Mouse (Mus musculus) kidney, embryonic 15.5 days (tissue): Measurements from ENCODE around the gene Dcdc2b. TPM values are rescaled to one million over a fixed set of nuclear protein-coding genes. Genes with fewer than 3 reads are reported as not detected.

Source experiments
- ATAC-seq: fragments of 200-750 bp; cut with Nextera tagmentation; replicated peaks from 2 replicates; pipeline ENCODE4 v1.8.0; 2017; ENCODE audit warnings: moderate TSS enrichment; ENCODE audit not compliant: low FRiP score
- H3K27ac ChIP-seq: fragments of 300-500 bp; sonication (generic); 2 replicates; pipeline ENCODE4 v1.5.1; 2015; ENCODE audit warnings: mild to moderate bottlenecking, inconsistent platforms
- H3K27me3 ChIP-seq: fragments of 300-500 bp; sonication (generic); 2 replicates; pipeline ENCODE4 v1.6.1; 2015; ENCODE audit warnings: inconsistent platforms
- H3K36me3 ChIP-seq: fragments of 300-500 bp; sonication (generic); 2 replicates; pipeline ENCODE4 v1.6.1; 2015; ENCODE audit warnings: inconsistent platforms
- H3K4me1 ChIP-seq: fragments of 300-500 bp; sonication (generic); 2 replicates; pipeline ENCODE4 v1.6.1; 2015; ENCODE audit warnings: inconsistent platforms
- H3K4me2 ChIP-seq: fragments of 300-500 bp; sonication (generic); 2 replicates; pipeline ENCODE4 v1.6.1; 2015; ENCODE audit warnings: moderate library complexity, mild to moderate bottlenecking, inconsistent platforms
- H3K4me3 ChIP-seq: fragments of 300-500 bp; sonication (generic); replicated peaks from 2 replicates; pipeline ENCODE4 v1.5.1; 2015; ENCODE audit warnings: mild to moderate bottlenecking, inconsistent platforms
- H3K9ac ChIP-seq: fragments of 300-500 bp; sonication (generic); 2 replicates; pipeline ENCODE4 v1.6.1; 2015; ENCODE audit warnings: mild to moderate bottlenecking, inconsistent platforms
- H3K9me3 ChIP-seq: fragments of 300-500 bp; sonication (generic); replicated peaks from 2 replicates; pipeline ENCODE4 v1.6.1; 2016; ENCODE audit warnings: inconsistent platforms
- WGBS: fragments of 180-500 bp; shearing (Covaris S2); methylation state at CpG from one replicate; pipeline ENCODE4 v1.1.7; 2015; ENCODE audit warnings: mixed read lengths; 5-methylcytosine and 5-hydroxymethylcytosine counted together
- polyA plus RNA-seq: library from polyadenylated mRNA; unstranded; fragments of >200 nt; fragmentation: Nextera tagmentation; extraction: Ambion mirVana; gene quantifications from 2 replicates; pipeline ENCODE4 v1.2.1, GENCODE M21; 2015

Dcdc2b gene
- polyA plus RNA-seq, 1 experiment from 2014 or later = 2.4 TPM

DNA sequence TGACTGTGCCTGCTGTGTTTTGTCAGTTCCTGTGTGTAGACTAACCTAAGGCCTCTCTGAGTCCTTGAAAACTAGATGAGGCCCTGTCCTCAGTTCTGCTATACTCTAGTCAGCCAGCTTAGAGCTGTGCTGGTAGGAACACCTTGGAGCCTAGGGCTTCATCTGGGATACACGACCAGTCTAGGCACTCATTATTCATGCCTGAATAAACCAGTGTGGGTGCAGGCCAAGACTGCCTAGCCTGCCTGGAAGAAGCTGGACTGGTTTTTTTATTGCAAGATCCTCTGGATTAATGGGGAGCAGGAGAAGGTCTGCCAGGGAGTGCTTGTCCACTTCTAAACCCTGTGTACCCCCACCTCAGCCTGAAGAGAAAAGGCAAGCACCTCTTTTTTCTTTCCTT lies 27.1 kb downstream of the Dcdc2b start:
- Histone ChIP-seq H3K4me3 (no peak overlapping the region), H3K27ac (peak overlapping the region; percentile 75), H3K27me3 (no peaks in the 10 kb centered on the region), H3K9ac (no peak overlapping the region), H3K9me3 (no peaks in the 10 kb centered on the region), H3K4me2 (no peak overlapping the region), H3K36me3 (peaks cover 22% of the 10 kb centered on the region), H3K4me1 (peaks cover 19% of the 10 kb centered on the region)
- WGBS = 39% methylated on average over 1 of the region's 1 CpGs
- ATAC-seq = no peak

- Histone ChIP-seq H3K4me3 (peak overlapping the region; percentile 49; the same call in 1 of the 2 replicates), H3K27ac (no peak overlapping the region; the same call in 1 of the 2 replicates), H3K4me1 (peaks cover 19% of the 10 kb centered on the region), H3K9ac (no peak overlapping the region), H3K9me3 (no peaks in the 10 kb centered on the region), H3K27me3 (no peaks in the 10 kb centered on the region), H3K4me2 (peak overlapping the region; percentile 72), H3K36me3 (peaks cover 10% of the 10 kb centered on the region)
- no peak for ATAC-seq
- WGBS = 72% methylated on average over 9 of the region's 9 CpGs
Observed at GRCm38 (mm10) chr4:129585773-129586172, 28.3 kb downstream of the Dcdc2b start.

DNA sequence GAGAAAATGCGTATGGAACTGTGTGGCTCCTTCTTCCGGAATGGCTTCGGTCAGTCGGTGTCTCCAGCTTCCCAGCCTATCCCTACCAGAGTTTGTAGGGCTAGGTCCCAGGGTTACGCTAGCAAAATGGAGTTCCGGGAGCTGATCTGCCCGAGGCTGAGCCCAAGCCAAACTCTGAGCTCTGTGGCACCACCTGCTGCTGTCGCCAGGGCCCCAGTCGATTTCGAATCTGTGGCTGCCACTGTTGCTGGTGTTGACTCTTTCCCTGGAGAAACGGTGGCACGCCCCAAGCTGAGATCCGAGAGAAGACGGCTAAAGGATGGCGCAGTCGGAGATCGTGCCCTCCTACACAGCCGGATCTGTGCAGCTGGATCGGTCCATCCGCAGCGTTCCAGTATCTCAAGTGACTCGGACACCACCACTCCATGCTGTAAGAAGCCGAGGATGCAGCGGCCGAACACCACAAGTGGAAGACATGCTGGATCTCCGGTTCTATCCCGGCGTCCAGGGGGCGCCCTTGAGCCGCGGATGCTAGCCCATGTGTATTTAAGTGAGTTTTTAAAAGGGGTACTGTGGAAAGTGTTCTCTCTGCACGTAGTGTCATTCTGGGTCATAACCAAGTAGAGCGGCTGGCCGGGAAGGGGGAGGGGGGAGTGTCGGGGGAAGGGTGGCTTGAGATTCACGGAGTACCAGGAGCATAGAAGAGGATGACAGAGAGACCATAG lies 29.0 kb downstream of the Dcdc2b start:
- Histone ChIP-seq H3K36me3 (peaks cover 3% of the 10 kb centered on the region), H3K4me3 (peak overlapping the region; percentile 49), H3K9ac (peak overlapping the region; percentile 50), H3K27ac (peak overlapping the region; percentile 79), H3K4me1 (peaks cover 24% of the 10 kb centered on the region), H3K27me3 (no peaks in the 10 kb centered on the region), H3K9me3 (no peaks in the 10 kb centered on the region), H3K4me2 (peak overlapping the region; percentile 72)
- ATAC-seq = peak; percentile 73
- 1% methylated on average over 36 of the region's 36 CpGs for WGBS

DNA sequence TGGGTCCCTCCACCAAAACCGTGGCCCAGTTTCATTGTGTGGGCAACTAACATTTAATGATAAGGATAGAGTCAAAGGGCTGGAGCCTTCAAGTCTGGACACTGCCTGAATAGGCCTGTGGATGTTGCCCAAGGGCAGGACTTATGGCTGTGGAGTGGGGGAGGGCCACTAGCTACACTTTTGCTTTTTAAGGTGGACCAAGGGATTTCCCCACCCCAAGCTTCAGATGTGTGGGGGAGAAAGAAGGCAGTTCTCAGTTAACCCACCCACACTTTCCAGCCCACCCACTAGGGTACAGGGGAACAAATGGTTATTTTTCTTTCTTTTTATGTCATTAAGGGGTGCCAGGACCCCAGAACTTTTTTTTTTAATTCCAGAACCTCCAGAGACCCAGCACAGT lies 29.7 kb downstream of the Dcdc2b start:
- Histone ChIP-seq H3K4me3 (peak overlapping the region; percentile 49), H3K27ac (peak overlapping the region; percentile 79), H3K4me1 (peaks cover 28% of the 10 kb centered on the region), H3K36me3 (no peaks in the 10 kb centered on the region), H3K9me3 (no peaks in the 10 kb centered on the region), H3K9ac (peak overlapping the region; percentile 50; the same call in 1 of the 2 replicates), H3K4me2 (peak overlapping the region; percentile 72), H3K27me3 (no peaks in the 10 kb centered on the region)
- no peak; the same call in 1 of the 2 replicates for ATAC-seq
- WGBS = 67% methylated on average over 1 of the region's 1 CpGs

DNA sequence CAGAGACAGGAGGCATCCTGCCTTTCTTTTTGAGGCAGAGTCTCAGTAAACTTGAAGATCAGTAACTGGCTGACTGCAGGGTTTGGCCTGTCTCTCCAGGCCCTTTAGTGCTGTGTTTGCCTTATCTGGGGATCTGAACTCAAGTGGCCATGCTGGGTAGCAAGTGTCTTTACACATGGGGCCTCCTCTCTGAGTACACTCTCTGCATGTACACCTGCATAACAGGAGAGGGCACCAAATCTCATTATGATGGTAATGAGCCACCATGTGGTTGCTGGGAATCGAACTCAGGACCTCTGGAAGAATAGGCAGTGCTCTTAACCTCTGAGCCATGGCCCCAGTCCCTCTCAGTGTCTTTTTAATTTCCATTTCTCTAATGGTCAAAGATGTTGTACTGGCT lies 31.8 kb downstream of the Dcdc2b start:
- Histone ChIP-seq H3K36me3 (no peaks in the 10 kb centered on the region), H3K4me1 (peaks cover 30% of the 10 kb centered on the region), H3K4me2 (no peak overlapping the region), H3K27ac (no peak overlapping the region), H3K27me3 (no peaks in the 10 kb centered on the region), H3K9ac (no peak overlapping the region), H3K9me3 (no peaks in the 10 kb centered on the region), H3K4me3 (no peak overlapping the region)
- ATAC-seq = no peak
- 89% methylated on average over 1 of the region's 1 CpGs for WGBS

DNA sequence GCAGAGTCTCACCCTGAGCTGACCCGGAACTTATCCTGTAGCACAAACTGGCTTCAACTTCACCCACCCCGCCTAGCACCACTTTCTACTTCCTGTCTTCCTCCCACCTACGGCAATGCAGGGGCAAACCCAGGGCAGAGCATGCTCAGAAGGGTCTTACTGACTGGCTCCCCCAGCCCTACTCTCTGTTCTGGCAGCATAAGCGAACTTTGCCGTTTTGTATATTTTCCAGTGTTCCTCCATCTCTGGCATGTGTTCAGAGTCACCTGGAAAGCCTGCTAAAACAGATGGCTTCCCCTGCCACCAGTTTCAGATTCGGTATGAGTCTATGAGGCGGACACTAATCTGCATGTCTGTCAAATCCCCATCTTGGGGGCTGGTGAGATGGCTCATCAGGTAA lies 33.7 kb downstream of the Dcdc2b start:
- ATAC-seq = no peak
- Histone ChIP-seq H3K4me3 (no peak overlapping the region), H3K27ac (peak overlapping the region; percentile 65), H3K4me2 (no peak overlapping the region), H3K9ac (no peak overlapping the region), H3K9me3 (no peaks in the 10 kb centered on the region), H3K27me3 (no peaks in the 10 kb centered on the region), H3K4me1 (peaks cover 33% of the 10 kb centered on the region), H3K36me3 (no peaks in the 10 kb centered on the region)
- 62% methylated on average over 7 of the region's 7 CpGs for WGBS

GRCm38 (mm10) chr4:129578466-129578865 lies 35.6 kb downstream of the Dcdc2b start, which contains the start of gene Fam167b:
Gene Fam167b, minus strand, starts transcription at chr4:129578549.
- Histone ChIP-seq H3K4me3 (peak within 1 kb of the TSS; percentile 26), H3K27me3 (no peaks in the 10 kb centered on the region), H3K9me3 (no peaks in the 10 kb centered on the region), H3K27ac (peak within 1 kb of the TSS; percentile 74), H3K4me1 (peaks cover 24% of the 10 kb centered on the region), H3K36me3 (no peaks in the 10 kb centered on the region), H3K9ac (0 out of 2 replicates have a peak within 1 kb of the TSS, but pooled peaks have one; percentile 2), H3K4me2 (peak within 1 kb of the TSS; percentile 47)
- 79% methylated on average over 5 of the region's 5 CpGs for WGBS
- ATAC-seq = no peak

DNA sequence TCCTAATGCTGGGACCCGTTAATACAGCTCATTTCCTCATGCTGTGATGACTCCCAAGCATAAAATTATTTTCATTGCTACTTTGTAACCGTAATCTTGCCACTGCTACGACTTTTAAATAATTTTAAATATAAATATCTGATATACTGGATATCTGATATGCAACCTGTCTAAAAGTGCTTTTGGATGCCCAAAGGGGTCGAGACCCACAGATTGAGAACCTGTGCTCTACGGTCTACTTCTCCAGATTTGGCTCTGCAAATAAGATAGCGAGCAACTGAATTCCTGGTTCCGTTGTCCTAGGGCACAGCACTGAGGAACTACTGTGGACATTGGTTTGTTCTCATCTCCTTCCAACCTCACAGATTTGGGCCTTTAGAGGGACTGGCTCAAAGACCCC lies 36.4 kb downstream of the Dcdc2b start:
- H3K27ac ChIP-seq = peak overlapping the region; percentile 74
- no peaks in the 10 kb centered on the region for H3K27me3 ChIP-seq
- no peaks in the 10 kb centered on the region for H3K9me3 ChIP-seq
- no peaks in the 10 kb centered on the region for H3K36me3 ChIP-seq
- H3K4me2 ChIP-seq = peak overlapping the region; percentile 47
- H3K4me1 ChIP-seq = peaks cover 24% of the 10 kb centered on the region
- H3K4me3 ChIP-seq = peak overlapping the region; percentile 26
- ATAC-seq = no peak
- H3K9ac ChIP-seq = no peak overlapping the region
- 84% methylated on average over 7 of the region's 7 CpGs for WGBS

GRCm38 (mm10) chr4:129576863-129577491 lies 37.1 kb downstream of the Dcdc2b start:
- no peaks in the 10 kb centered on the region for H3K27me3 ChIP-seq
- peak overlapping the region; percentile 47 for H3K4me2 ChIP-seq
- H3K9ac ChIP-seq = peak overlapping the region; percentile 2; the same call in 1 of the 2 replicates
- H3K4me1 ChIP-seq = peaks cover 24% of the 10 kb centered on the region
- no peak for ATAC-seq
- H3K4me3 ChIP-seq = peak overlapping the region; percentile 26
- H3K27ac ChIP-seq = no peak overlapping the region
- H3K9me3 ChIP-seq = no peaks in the 10 kb centered on the region
- H3K36me3 ChIP-seq = no peaks in the 10 kb centered on the region
- WGBS = 31% methylated on average over 21 of the region's 21 CpGs

DNA sequence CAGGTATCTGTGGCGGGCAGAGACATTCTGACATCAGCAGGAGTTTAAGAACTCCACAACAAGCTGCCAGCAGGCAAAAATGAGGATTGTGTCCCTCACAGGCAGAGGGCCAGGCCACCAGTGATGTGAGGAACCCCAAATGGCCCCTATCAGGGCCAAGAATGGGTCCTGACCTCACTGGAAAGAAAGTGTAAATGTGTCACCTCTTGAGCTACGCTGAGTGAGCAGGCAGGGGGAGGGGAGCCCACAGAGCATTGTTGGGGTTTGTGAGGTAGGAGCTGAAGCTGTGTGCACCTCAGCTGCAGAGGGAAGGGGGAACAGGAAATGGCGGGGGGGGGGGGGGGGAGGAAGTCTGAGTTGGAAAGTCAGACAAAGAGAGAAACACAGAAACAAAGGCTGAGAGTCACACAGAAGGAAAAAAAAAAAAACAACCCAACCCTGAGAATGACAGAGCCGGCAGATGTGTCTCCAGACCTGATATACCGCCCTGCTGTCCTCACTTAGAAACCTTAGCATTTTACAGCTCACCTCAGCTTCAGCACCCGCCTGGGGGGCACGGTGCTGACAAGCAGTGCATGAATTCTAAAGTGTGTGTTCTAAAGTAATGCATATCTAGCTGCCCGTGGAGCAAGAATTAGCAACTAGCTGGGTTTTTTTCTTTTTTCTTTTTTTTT lies 38.7 kb downstream of the Dcdc2b start:
- Histone ChIP-seq H3K9ac (no peak overlapping the region), H3K4me3 (no peak overlapping the region), H3K4me2 (peak overlapping the region; percentile 44; the same call in 1 of the 2 replicates), H3K36me3 (no peaks in the 10 kb centered on the region), H3K9me3 (no peaks in the 10 kb centered on the region), H3K27me3 (no peaks in the 10 kb centered on the region), H3K4me1 (peaks cover 21% of the 10 kb centered on the region), H3K27ac (peak overlapping the region; percentile 74)
- ATAC-seq = 0 out of 2 replicates have a peak, but pooled peaks have one; percentile 27
- WGBS = 21% methylated on average over 7 of the region's 8 CpGs

GRCm38 (mm10) chr4:129573430-129573829 lies 40.6 kb downstream of the Dcdc2b start, which contains the start of gene Lck:
Gene Lck, minus strand, starts transcription at chr4:129573641.
- no peak within 1 kb of the TSS for H3K4me3 ChIP-seq
- no peaks in the 10 kb centered on the region for H3K27me3 ChIP-seq
- H3K4me1 ChIP-seq = peaks cover 15% of the 10 kb centered on the region
- H3K4me2 ChIP-seq = no peak within 1 kb of the TSS
- H3K36me3 ChIP-seq = no peaks in the 10 kb centered on the region
- peak within 1 kb of the TSS; percentile 73 for H3K27ac ChIP-seq
- no peaks in the 10 kb centered on the region for H3K9me3 ChIP-seq
- no peak for ATAC-seq
- WGBS = 89% methylated on average over 8 of the region's 8 CpGs
- no peak within 1 kb of the TSS for H3K9ac ChIP-seq

DNA sequence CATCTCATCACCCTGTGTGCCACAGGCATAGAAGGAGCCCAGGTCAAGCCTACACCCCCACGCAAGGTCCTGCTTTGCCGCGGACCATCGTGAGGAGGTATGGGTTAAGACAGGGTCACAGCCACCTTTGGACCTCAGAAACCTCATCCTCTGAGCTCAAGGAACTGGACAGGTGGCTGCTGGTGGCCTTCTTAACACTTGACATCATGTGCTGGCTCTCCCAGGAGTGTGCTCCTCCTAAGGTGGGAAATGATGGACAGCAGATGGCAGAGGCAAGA lies 41.0 kb downstream of the Dcdc2b start:
- Histone ChIP-seq H3K9me3 (no peaks in the 10 kb centered on the region), H3K4me3 (no peak overlapping the region), H3K27me3 (no peaks in the 10 kb centered on the region), H3K9ac (no peak overlapping the region), H3K4me1 (peaks cover 15% of the 10 kb centered on the region), H3K36me3 (no peaks in the 10 kb centered on the region), H3K27ac (peak overlapping the region; percentile 73), H3K4me2 (no peak overlapping the region)
- WGBS = 79% methylated on average over 4 of the region's 4 CpGs
- no peak for ATAC-seq
